Mouse (Mus musculus) embryonic facial prominence, embryonic 13.5 days (tissue): Measurements from ENCODE around the gene Snx9. TPM values are rescaled to one million over a fixed set of nuclear protein-coding genes. Genes with fewer than 3 reads are reported as not detected.

Experiments
- ATAC-seq: fragments of 200-750 bp; cut with Nextera tagmentation; 2 replicates; pipeline ENCODE4 v1.8.0; 2017; ENCODE audit warnings: low read depth; ENCODE audit not compliant: insufficient number of reproducible peaks, insufficient read depth, low FRiP score, low TSS enrichment
- H3K27ac ChIP-seq: fragments of 300-500 bp; sonication (generic); 2 replicates; pipeline ENCODE4 v1.5.1; 2015; ENCODE audit warnings: moderate library complexity, mild to moderate bottlenecking, inconsistent platforms
- H3K27me3 ChIP-seq: fragments of 300-500 bp; sonication (generic); 2 replicates; pipeline ENCODE4 v1.6.1; 2015; ENCODE audit warnings: mild to moderate bottlenecking, inconsistent platforms
- H3K36me3 ChIP-seq: fragments of 300-500 bp; sonication (generic); 2 replicates; pipeline ENCODE4 v1.6.1; 2015; ENCODE audit warnings: mild to moderate bottlenecking, inconsistent platforms
- H3K4me1 ChIP-seq: fragments of 300-500 bp; sonication (generic); 2 replicates; pipeline ENCODE4 v1.6.1; 2015; ENCODE audit warnings: inconsistent platforms
- H3K4me2 ChIP-seq: fragments of 300-500 bp; sonication (generic); 2 replicates; pipeline ENCODE4 v1.6.1; 2015; ENCODE audit warnings: moderate library complexity, mild to moderate bottlenecking, inconsistent platforms
- H3K4me3 ChIP-seq: fragments of 300-500 bp; sonication (generic); 2 replicates; pipeline ENCODE4 v1.5.1; 2015; ENCODE audit warnings: mild to moderate bottlenecking, inconsistent platforms
- H3K9ac ChIP-seq: fragments of 300-500 bp; sonication (generic); 2 replicates; pipeline ENCODE4 v1.6.1; 2015; ENCODE audit warnings: mild to moderate bottlenecking, inconsistent platforms
- H3K9me3 ChIP-seq: fragments of 300-500 bp; sonication (generic); 2 replicates; pipeline ENCODE4 v1.6.1; 2016; ENCODE audit warnings: inconsistent platforms
- WGBS: fragments of 180-500 bp; shearing (Covaris S2); methylation state at CpG from one replicate; pipeline ENCODE4 v1.1.7; 2015; ENCODE audit warnings: mixed read lengths; 5-methylcytosine and 5-hydroxymethylcytosine counted together
- polyA plus RNA-seq: library from polyadenylated mRNA; unstranded; fragments of >200 nt; fragmentation: Nextera tagmentation; extraction: Ambion mirVana; gene quantifications from 2 replicates; pipeline ENCODE4 v1.2.1, GENCODE M21; 2015

The Snx9 gene
- polyA plus RNA-seq, 1 experiment from 2014 or later = 23.4 TPM

GRCm38 (mm10) chr17:5868319-5869031 is 27.3 kb downstream of the Snx9 start:
- no peaks in the 10 kb centered on the region for H3K36me3 ChIP-seq
- no peak overlapping the region for H3K27ac ChIP-seq
- ATAC-seq = no peak
- 86% methylated on average over 7 of the region's 7 CpGs for WGBS
- no peak overlapping the region for H3K4me2 ChIP-seq
- peaks cover 15% of the 10 kb centered on the region for H3K4me1 ChIP-seq
- no peak overlapping the region for H3K9ac ChIP-seq
- no peak overlapping the region for H3K4me3 ChIP-seq
- no peaks in the 10 kb centered on the region for H3K27me3 ChIP-seq
- no peaks in the 10 kb centered on the region for H3K9me3 ChIP-seq

DNA sequence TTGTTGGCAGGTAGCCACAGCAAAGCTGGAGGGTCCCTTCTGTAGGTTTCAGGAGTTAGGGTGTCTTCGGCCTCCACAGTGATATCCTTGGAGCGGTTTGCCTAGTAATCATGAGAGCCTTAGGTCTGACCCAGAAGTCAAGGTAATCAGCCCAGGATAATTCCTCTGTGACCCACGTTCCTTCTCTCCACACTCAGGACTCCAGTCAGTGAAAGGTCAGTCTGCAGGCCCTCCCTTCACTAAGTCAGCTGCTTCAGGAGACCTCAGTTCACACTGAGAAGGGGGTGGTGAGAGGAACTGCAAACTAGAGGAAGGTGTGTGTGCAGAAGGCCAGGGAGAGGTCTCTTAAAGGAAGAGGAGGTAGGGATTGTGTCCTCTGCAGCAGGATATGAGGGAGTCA is 28.3 kb downstream of the Snx9 start:
- Histone ChIP-seq H3K9ac (no peak overlapping the region), H3K27me3 (no peaks in the 10 kb centered on the region), H3K4me1 (peaks cover 17% of the 10 kb centered on the region), H3K4me3 (no peak overlapping the region), H3K4me2 (no peak overlapping the region), H3K36me3 (no peaks in the 10 kb centered on the region), H3K27ac (no peak overlapping the region), H3K9me3 (no peaks in the 10 kb centered on the region)
- ATAC-seq = no peak
- WGBS = 80% methylated on average over 3 of the region's 3 CpGs

GRCm38 (mm10) chr17:5870002-5870401 is 28.9 kb downstream of the Snx9 start:
- H3K4me3 ChIP-seq = no peak overlapping the region
- WGBS = 93% methylated on average over 5 of the region's 5 CpGs
- H3K27me3 ChIP-seq = no peaks in the 10 kb centered on the region
- H3K4me2 ChIP-seq = no peak overlapping the region
- H3K9me3 ChIP-seq = no peaks in the 10 kb centered on the region
- peaks cover 22% of the 10 kb centered on the region for H3K4me1 ChIP-seq
- no peak overlapping the region for H3K9ac ChIP-seq
- H3K36me3 ChIP-seq = no peaks in the 10 kb centered on the region
- ATAC-seq = no peak
- no peak overlapping the region for H3K27ac ChIP-seq

DNA sequence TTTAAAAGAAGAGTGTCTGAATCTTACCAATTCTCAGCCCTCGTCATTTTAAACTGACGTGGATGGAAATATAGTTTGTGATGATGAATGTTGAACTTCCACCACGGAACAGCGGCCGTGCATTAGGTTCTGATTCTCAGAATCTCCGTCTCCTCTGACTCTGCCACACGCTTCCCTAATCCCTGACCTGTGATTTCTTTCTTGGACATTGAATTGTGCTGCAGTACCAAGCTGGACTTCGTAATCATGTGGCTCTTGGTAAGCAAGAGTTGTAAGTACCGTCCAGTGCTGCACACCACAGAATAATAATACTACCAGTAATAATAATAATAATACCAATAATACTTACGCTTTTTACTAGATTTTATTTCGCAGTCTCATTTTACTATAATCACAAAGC is 29.6 kb downstream of the Snx9 start:
- H3K9me3 ChIP-seq = no peaks in the 10 kb centered on the region
- H3K9ac ChIP-seq = no peak overlapping the region
- no peak overlapping the region for H3K4me2 ChIP-seq
- peaks cover 26% of the 10 kb centered on the region for H3K4me1 ChIP-seq
- 95% methylated on average over 11 of the region's 11 CpGs for WGBS
- no peaks in the 10 kb centered on the region for H3K36me3 ChIP-seq
- H3K27ac ChIP-seq = no peak overlapping the region
- no peaks in the 10 kb centered on the region for H3K27me3 ChIP-seq
- no peak for ATAC-seq
- no peak overlapping the region for H3K4me3 ChIP-seq

DNA sequence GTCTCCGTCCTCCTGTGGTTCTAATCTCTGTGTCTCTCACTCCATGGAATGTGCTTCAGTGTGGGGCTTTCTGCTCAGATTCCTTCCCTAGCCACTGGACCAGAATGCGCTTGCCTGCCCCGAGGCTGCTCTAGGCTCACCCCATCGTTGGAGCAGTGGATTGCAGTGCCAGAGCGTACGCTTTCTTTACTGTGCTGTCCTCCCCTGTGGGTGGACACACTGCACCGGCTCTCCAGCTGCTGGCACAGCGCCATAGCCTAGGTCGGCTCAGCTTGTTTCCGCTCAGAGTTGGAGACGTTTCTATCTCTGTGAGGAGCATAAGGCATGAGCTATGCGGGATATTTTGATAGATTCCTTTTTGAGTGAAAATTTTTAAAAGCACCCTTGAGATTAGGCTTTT is 31.4 kb downstream of the Snx9 start:
- 54% methylated on average over 12 of the region's 12 CpGs for WGBS
- peak; percentile 56; the same call in 1 of the 2 replicates for ATAC-seq
- H3K27ac ChIP-seq = peak overlapping the region; percentile 17; the same call in 1 of the 2 replicates
- no peak overlapping the region for H3K9ac ChIP-seq
- no peaks in the 10 kb centered on the region for H3K9me3 ChIP-seq
- H3K4me3 ChIP-seq = no peak overlapping the region
- H3K27me3 ChIP-seq = no peaks in the 10 kb centered on the region
- no peaks in the 10 kb centered on the region for H3K36me3 ChIP-seq
- H3K4me2 ChIP-seq = no peak overlapping the region
- peaks cover 26% of the 10 kb centered on the region for H3K4me1 ChIP-seq

DNA sequence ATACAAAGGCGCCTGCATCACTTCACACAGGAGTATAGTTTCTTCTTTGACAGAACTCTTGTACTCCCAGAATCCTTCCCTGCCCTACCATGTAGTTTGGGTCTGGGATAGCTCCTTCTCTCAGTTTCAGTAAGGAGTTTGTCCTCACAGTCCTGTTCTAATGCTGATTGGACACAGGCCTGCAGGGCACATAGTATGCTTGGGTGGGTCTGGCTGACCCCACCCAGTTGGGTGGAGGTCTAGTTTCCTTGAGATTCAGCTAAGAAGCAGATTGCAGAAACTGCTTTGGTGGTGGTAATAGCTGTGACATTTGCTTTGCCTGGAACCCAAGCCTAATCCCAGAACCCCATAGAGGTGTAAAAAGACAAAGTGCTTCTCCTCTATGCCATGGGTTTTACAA is 33.4 kb downstream of the Snx9 start:
- ATAC-seq = no peak
- H3K27me3 ChIP-seq = no peaks in the 10 kb centered on the region
- H3K4me2 ChIP-seq = no peak overlapping the region
- no peaks in the 10 kb centered on the region for H3K9me3 ChIP-seq
- H3K4me1 ChIP-seq = peaks cover 19% of the 10 kb centered on the region
- H3K9ac ChIP-seq = no peak overlapping the region
- H3K27ac ChIP-seq = no peak overlapping the region
- 93% methylated on average over 1 of the region's 1 CpGs for whole genome bisulfite sequencing
- H3K36me3 ChIP-seq = no peaks in the 10 kb centered on the region
- H3K4me3 ChIP-seq = no peak overlapping the region

DNA sequence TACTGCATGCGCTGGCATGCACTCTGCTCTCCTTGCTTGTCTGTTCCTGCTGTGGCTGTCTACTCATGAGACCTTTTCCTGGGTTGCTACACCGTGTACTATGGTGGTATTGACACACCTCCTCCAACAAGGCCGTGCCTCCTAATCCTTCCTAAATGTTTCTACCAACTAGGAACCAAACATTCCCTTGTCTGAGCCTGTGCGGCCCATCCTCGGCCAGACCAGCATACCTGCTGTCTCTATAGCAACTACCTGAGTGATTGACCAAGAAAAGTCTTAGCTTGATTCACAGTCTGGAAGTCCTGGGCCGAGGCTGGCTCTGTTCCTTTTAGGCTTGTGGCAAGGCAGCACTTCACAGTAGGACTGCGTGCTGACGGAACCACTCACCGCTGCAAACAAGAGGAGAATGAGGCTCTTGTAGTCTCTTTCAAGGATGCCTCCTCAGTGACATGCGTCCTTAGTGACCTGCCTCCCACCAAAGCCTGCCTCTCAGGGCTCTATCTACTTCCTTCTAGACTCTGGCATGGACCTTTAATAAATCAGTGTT is 36.6 kb downstream of the Snx9 start:
- Histone ChIP-seq H3K4me1 (peaks cover 11% of the 10 kb centered on the region), H3K27ac (no peak overlapping the region), H3K27me3 (no peaks in the 10 kb centered on the region), H3K4me2 (no peak overlapping the region), H3K4me3 (no peak overlapping the region), H3K9ac (no peak overlapping the region), H3K9me3 (no peaks in the 10 kb centered on the region), H3K36me3 (no peaks in the 10 kb centered on the region)
- ATAC-seq = no peak
- WGBS = 77% methylated on average over 10 of the region's 10 CpGs

GRCm38 (mm10) chr17:5878878-5879277 is 37.7 kb downstream of the Snx9 start:
- Histone ChIP-seq H3K36me3 (no peaks in the 10 kb centered on the region), H3K27me3 (no peaks in the 10 kb centered on the region), H3K4me2 (no peak overlapping the region), H3K4me3 (no peak overlapping the region), H3K27ac (no peak overlapping the region), H3K9ac (no peak overlapping the region), H3K4me1 (peaks cover 11% of the 10 kb centered on the region), H3K9me3 (no peaks in the 10 kb centered on the region)
- ATAC-seq = no peak
- 81% methylated on average over 4 of the region's 4 CpGs for WGBS

DNA sequence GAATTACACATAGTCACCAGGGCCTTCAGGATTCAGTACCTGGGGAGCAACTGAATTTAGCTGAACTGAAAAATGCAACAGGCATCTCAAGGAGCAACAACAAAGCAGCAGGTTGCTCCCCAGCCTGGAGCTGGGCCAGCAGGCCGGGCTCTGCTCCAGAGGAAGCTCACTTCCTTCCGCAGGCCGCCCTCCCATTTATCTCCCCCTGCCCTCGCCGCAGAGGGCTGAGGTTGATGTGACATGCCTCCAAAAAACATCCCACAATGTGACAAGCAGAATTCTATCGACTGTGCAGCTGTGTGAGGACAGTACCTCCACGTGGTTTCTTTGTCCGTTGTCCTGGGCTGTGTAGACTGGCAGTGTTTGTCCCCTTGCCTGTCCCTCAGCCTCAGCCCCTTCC is 44.3 kb downstream of the Snx9 start:
- Histone ChIP-seq H3K27me3 (no peaks in the 10 kb centered on the region), H3K27ac (peak overlapping the region; percentile 18), H3K9ac (0 out of 2 replicates have a peak overlapping the region, but pooled peaks have one; percentile 27), H3K36me3 (peaks cover 5% of the 10 kb centered on the region), H3K4me3 (no peak overlapping the region), H3K9me3 (no peaks in the 10 kb centered on the region), H3K4me2 (no peak overlapping the region), H3K4me1 (peaks cover 18% of the 10 kb centered on the region)
- WGBS = 55% methylated on average over 8 of the region's 8 CpGs
- ATAC-seq = 0 out of 2 replicates have a peak, but pooled peaks have one; percentile 43

DNA sequence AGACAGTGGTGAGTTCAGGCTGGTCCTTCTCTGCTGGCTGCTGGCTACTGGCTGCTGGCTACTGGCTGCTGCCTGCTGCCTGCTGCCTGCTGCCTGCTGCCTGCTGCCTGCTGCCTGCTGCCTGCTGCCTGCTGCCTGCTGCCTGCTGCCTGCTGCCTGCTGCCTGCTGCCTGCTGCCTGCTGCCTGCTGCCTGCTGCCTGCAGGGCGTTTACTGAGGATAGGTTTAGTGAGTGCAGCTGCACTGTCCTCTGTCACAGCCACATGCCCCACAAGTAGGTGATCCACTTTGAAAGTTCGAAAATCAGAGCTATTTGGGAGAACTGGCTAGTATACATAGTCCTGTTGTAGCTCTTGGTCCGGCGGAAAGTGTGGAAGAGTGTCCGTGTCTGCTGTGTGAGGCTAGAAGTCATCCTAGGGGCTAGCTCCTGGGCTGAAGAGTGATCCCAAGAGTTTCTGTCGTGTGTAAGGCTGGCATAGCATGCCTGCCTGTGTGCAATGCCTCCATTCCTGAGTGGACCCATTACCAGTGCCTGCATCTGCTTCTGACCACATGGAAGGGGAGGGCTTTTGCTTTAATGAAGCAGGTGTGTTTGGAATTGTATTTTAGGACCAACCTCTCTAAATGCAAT is 45.2 kb downstream of the Snx9 start:
- Histone ChIP-seq H3K4me1 (peaks cover 18% of the 10 kb centered on the region), H3K27ac (peak overlapping the region; percentile 18; the same call in 1 of the 2 replicates)
- 75% methylated on average over 6 of the region's 6 CpGs for WGBS

DNA sequence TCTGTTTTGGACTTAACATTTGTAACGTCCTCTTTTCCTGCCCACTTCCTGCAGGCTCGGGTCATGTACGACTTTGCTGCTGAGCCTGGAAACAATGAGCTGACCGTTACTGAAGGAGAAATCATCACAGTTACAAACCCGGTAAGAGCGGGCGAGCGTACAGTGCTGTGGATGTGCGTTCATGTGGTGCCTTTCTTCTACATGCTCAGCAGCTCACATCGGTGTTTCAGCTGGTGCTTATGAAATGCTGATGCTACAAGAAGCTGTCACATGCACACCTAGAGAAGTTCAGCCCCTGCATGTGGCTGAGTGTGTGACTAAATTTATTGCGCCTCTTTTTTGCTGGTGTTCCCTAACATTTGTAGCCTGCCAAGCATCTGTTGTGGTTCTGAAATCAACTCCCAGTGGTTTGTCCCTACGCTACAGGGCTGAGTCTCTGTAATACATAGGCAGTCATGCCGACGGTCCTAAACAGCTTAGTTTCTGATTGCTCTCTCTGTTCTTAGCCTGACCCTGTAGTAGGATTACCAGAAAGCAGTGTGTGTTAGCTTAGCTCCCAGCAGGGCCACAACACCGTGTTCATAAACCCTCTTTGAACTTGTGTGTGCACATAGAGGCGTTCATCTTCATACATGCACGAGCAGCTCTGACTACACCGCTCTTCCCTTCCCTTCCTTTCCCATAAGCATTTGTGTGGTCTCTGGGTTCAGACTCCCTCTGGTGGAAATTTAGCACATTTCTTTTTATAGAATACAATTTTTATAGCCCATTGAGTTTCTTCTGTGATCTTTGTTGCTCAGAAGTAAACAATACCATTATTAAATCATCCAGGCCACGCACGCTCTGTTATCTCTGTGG is 46.0 kb downstream of the Snx9 start:
- H3K36me3 ChIP-seq = peaks cover 14% of the 10 kb centered on the region
- H3K9ac ChIP-seq = no peak overlapping the region
- 69% methylated on average over 20 of the region's 20 CpGs for WGBS
- no peak for ATAC-seq
- no peak overlapping the region for H3K4me2 ChIP-seq
- H3K9me3 ChIP-seq = no peaks in the 10 kb centered on the region
- no peak overlapping the region for H3K4me3 ChIP-seq
- peaks cover 18% of the 10 kb centered on the region for H3K4me1 ChIP-seq
- H3K27me3 ChIP-seq = no peaks in the 10 kb centered on the region
- 0 out of 2 replicates have a peak overlapping the region, but pooled peaks have one; percentile 12 for H3K27ac ChIP-seq

More for the DNA sequence above, 45.2 kb downstream of the Snx9 start:
- Histone ChIP-seq H3K36me3 (peaks cover 14% of the 10 kb centered on the region), H3K4me3 (no peak overlapping the region), H3K27me3 (no peaks in the 10 kb centered on the region), H3K9me3 (no peaks in the 10 kb centered on the region), H3K9ac (no peak overlapping the region), H3K4me2 (no peak overlapping the region)
- no peak for ATAC-seq
